Comparison of ENCODE assay signal across 8 mouse cellular contexts in genomic region chr11:101785852-101786205, GRCm38 (mm10). TPM values are rescaled to one million over a fixed set of nuclear protein-coding genes. Genes with fewer than 3 reads are reported as not detected.
DNase-seq lines count a peak whose midpoint lies in the region; ATAC-seq lines count a peak whose summit lies in the region.

No protein-coding gene starts in this region.

- H3K9ac ChIP-seq in heart, embryonic 16.5 days (ENCODE audit: low read length), result no peak overlapping the region
- no peak overlapping the region for H3K9ac ChIP-seq in hindbrain, embryonic 11.5 days (ENCODE audit: low read depth, low read length)
- H3K9ac ChIP-seq in midbrain, embryonic 11.5 days (ENCODE audit: low read length), result no peak overlapping the region

- H3K9me3 ChIP-seq in heart, embryonic 16.5 days (replicated peaks; ENCODE audit: control insufficient read depth, low read length), result no peaks in the 10 kb centered on the region
- no peaks in the 10 kb centered on the region for H3K9me3 ChIP-seq in hindbrain, embryonic 11.5 days (ENCODE audit: control insufficient read depth, low read length)
- H3K9me3 ChIP-seq in midbrain, embryonic 11.5 days (ENCODE audit: control insufficient read depth, low read length), result no peaks in the 10 kb centered on the region

- intact Hi-C loops in heart, postnatal 14 days (cut with DNase I), result no loop called here

- peaks cover 53% of the 10 kb centered on the region for H3K27me3 ChIP-seq in heart, embryonic 16.5 days (ENCODE audit: control insufficient read depth, insufficient read depth, low read length)
- peaks cover 68% of the 10 kb centered on the region for H3K27me3 ChIP-seq in hindbrain, embryonic 11.5 days (ENCODE audit: control insufficient read depth, insufficient read depth, low read length)
- peaks cover 62% of the 10 kb centered on the region for H3K27me3 ChIP-seq in midbrain, embryonic 11.5 days (ENCODE audit: control insufficient read depth, insufficient read depth, low read length)

- H3K36me3 ChIP-seq in heart, embryonic 16.5 days (ENCODE audit: control insufficient read depth, insufficient read depth), result no peaks in the 10 kb centered on the region
- H3K36me3 ChIP-seq in hindbrain, embryonic 11.5 days (ENCODE audit: control insufficient read depth, insufficient read depth, low read length), result no peaks in the 10 kb centered on the region
- H3K36me3 ChIP-seq in midbrain, embryonic 11.5 days (ENCODE audit: control insufficient read depth, insufficient read depth, low read length), result no peaks in the 10 kb centered on the region

- peak overlapping the region; percentile 94 for H3K4me2 ChIP-seq in heart, embryonic 16.5 days (ENCODE audit: low read depth, low read length)
- H3K4me2 ChIP-seq in hindbrain, embryonic 11.5 days (replicated peaks; ENCODE audit: low read depth, low read length), result peak overlapping the region; percentile 46
- H3K4me2 ChIP-seq in midbrain, embryonic 11.5 days, result peak overlapping the region; percentile 36

- no peak overlapping the region for H3K27ac ChIP-seq in heart, embryonic 16.5 days (ENCODE audit: low read length)
- H3K27ac ChIP-seq in hindbrain, embryonic 11.5 days (ENCODE audit: low read depth, low read length), result no peak overlapping the region
- H3K27ac ChIP-seq in midbrain, embryonic 11.5 days (ENCODE audit: low read depth, low read length), result no peak overlapping the region

- peak overlapping the region; percentile 62 for H3K4me3 ChIP-seq in heart, embryonic 16.5 days (ENCODE audit: low read length)
- H3K4me3 ChIP-seq in hindbrain, embryonic 11.5 days (ENCODE audit: low read depth, low read length), result 0 out of 2 replicates have a peak overlapping the region, but pooled peaks have one; percentile 4
- peak overlapping the region; percentile 14; the same call in 1 of the 2 replicates for H3K4me3 ChIP-seq in midbrain, embryonic 11.5 days (ENCODE audit: low read depth, low read length)

- ATAC-seq in heart, embryonic 16.5 days (replicated peaks; ENCODE audit: extremely low read depth, insufficient read depth, low FRiP score), result no peak
- ATAC-seq in hindbrain, embryonic 11.5 days (ENCODE audit: low FRiP score), result no peak
- ATAC-seq in midbrain, embryonic 11.5 days (ENCODE audit: low FRiP score), result no peak

- peaks cover 17% of the 10 kb centered on the region for H3K4me1 ChIP-seq in heart, embryonic 16.5 days (ENCODE audit: control insufficient read depth, insufficient read depth, low read length)
- H3K4me1 ChIP-seq in hindbrain, embryonic 11.5 days (replicated peaks; ENCODE audit: control insufficient read depth, insufficient read depth, low read length), result peaks cover 12% of the 10 kb centered on the region; the same call in 1 of the 2 replicates
- H3K4me1 ChIP-seq in midbrain, embryonic 11.5 days (ENCODE audit: control insufficient read depth, insufficient read depth, low read length), result peaks cover 12% of the 10 kb centered on the region

- no peak for DNase-seq in heart, postnatal 14 days
- DNase-seq in R1 (ENCODE audit: low read depth, low spot score), result peak; percentile 93
- peak; percentile 25 for DNase-seq in hindbrain, embryonic 11.5 days (ENCODE audit: low spot score)
- DNase-seq in midbrain, embryonic 11.5 days (ENCODE audit: low spot score, missing footprints), result no peak
- no peak for DNase-seq in urinary bladder, adult 18-20 months (ENCODE audit: low spot score in 2 of 2)
- DNase-seq in gastrocnemius, postnatal 25 days, result no peak
- no peak for DNase-seq in urinary bladder, postnatal 36 days (ENCODE audit: low spot score in 2 of 2)

- WGBS in heart, embryonic 16.5 days, result 10% methylated on average over 7 of the region's 7 CpGs
- 8% methylated on average over 7 of the region's 7 CpGs for WGBS in hindbrain, embryonic 11.5 days
- WGBS in midbrain, embryonic 11.5 days, result 5% methylated on average over 7 of the region's 7 CpGs

RNA-seq across cellular contexts. Expression of gene Etv4, which starts 0.7 kb away (rescaled TPM):
- polyA plus RNA-seq in heart, embryonic 16.5 days (2015; fragmentation: Nextera tagmentation; extraction: Ambion mirVana), result 3.3 and 4.2 TPM in 2 replicates
- 1 to 10 TPM; 1.0 to 1.3 TPM for total RNA-seq in heart, postnatal 14 days (2021)
- polyA plus RNA-seq in hindbrain, embryonic 11.5 days (2014; fragmentation: Nextera tagmentation; extraction: Ambion mirVana), result 4.6 and 5.7 TPM in 2 replicates
- polyA plus RNA-seq in midbrain, embryonic 11.5 days (2014; fragmentation: Nextera tagmentation; extraction: Ambion mirVana), result 3.8 and 4.6 TPM in 2 replicates
- total RNA-seq in gastrocnemius, postnatal 25 days (2021), result 1 to 10 TPM; 5.7 to 6.1 TPM

RNA-seq across cellular contexts. Expression of gene Dhx8, which starts 53.1 kb away (rescaled TPM):
- 19.4 and 19.5 TPM in 2 replicates for polyA plus RNA-seq in heart, embryonic 16.5 days (2015; fragmentation: Nextera tagmentation; extraction: Ambion mirVana)
- total RNA-seq in heart, postnatal 14 days (2021), result 10 to 100 TPM; 17.8 to 19.9 TPM
- 37.0 and 39.9 TPM in 2 replicates for polyA plus RNA-seq in hindbrain, embryonic 11.5 days (2014; fragmentation: Nextera tagmentation; extraction: Ambion mirVana)
- 39.2 and 41.1 TPM in 2 replicates for polyA plus RNA-seq in midbrain, embryonic 11.5 days (2014; fragmentation: Nextera tagmentation; extraction: Ambion mirVana)
- total RNA-seq in gastrocnemius, postnatal 25 days (2021), result 10 to 100 TPM; 12.4 TPM

Comparison
In these comparisons a context has a peak if more than half of its experiments do, and no peak if none do; other contexts are left out.
1. H3K4me2 ChIP-seq: peak in every context shown above with its lines; median percentile 94 in heart, embryonic 16.5 days; 46 in hindbrain, embryonic 11.5 days; 36 in midbrain, embryonic 11.5 days.
2. H3K4me3 ChIP-seq: peak in every context shown above with its lines; median percentile 62 in heart, embryonic 16.5 days; 14 in midbrain, embryonic 11.5 days; 4 in hindbrain, embryonic 11.5 days.
3. DNase-seq: peak in R1 (single experiment) and hindbrain, embryonic 11.5 days (single experiment); none in heart, postnatal 14 days (0 of 2), midbrain, embryonic 11.5 days (single experiment), urinary bladder, adult 18-20 months (0 of 2), gastrocnemius, postnatal 25 days (single experiment) and urinary bladder, postnatal 36 days (0 of 2).